Mouse (Mus musculus) embryo, embryonic 11 days (tissue): ENCODE results near the gene Cd36.
A peak's percentile ranks its signal among the peaks of the same experiment; 100 is the strongest.
"Not testable (repeated sequence)": the region's sequence is repeated elsewhere in the genome, so short reads cannot be mapped to it uniquely, and the experiment has no call there.

Experiments
- DNase-seq: peaks from one replicate; pipeline ENCODE4 v3.0.0-alpha.2; 2015

Gene Cd36

GRCm38 (mm10) chr5:17888598-17888997 lies at the start of gene Cd36:
Gene Cd36 (minus strand): TSS chr5:17888801.
- DNase-seq = peak; percentile 14

GRCm38 (mm10) chr5:17934501-17934900 lies 45.9 kb upstream of the Cd36 start:
- DNase-seq = no peak

GRCm38 (mm10) chr5:17931588-17931987 lies 43.0 kb upstream of the Cd36 start:
- DNase-seq = not testable (repeated sequence)

GRCm38 (mm10) chr5:17929006-17929567 lies 40.5 kb upstream of the Cd36 start:
- DNase-seq = peak; percentile 9

GRCm38 (mm10) chr5:17928471-17928870 lies 39.9 kb upstream of the Cd36 start:
- peak; percentile 26 for DNase-seq

GRCm38 (mm10) chr5:17924085-17924518 lies 35.5 kb upstream of the Cd36 start:
- no peak for DNase-seq

- DNase-seq = no peak
These were observed 35.0 kb upstream of the Cd36 start for GRCm38 (mm10) chr5:17923648-17924047.

GRCm38 (mm10) chr5:17918966-17919365 lies 30.4 kb upstream of the Cd36 start:
- DNase-seq = no peak

GRCm38 (mm10) chr5:17904766-17905165 lies 16.2 kb upstream of the Cd36 start:
- peak; percentile 20 for DNase-seq

GRCm38 (mm10) chr5:17898948-17899347 lies 10.3 kb upstream of the Cd36 start:
- no peak for DNase-seq

- DNase-seq = not testable (repeated sequence)
These were observed 9.0 kb upstream of the Cd36 start for GRCm38 (mm10) chr5:17897641-17898040.

- DNase-seq = no peak
These were observed 5.1 kb upstream of the Cd36 start for GRCm38 (mm10) chr5:17893577-17894172.

- DNase-seq = no peak
These were observed 690 bp upstream of the Cd36 start for GRCm38 (mm10) chr5:17889291-17889690.

- DNase-seq = no peak
These were observed 2.2 kb downstream of the Cd36 start for GRCm38 (mm10) chr5:17886377-17886776.

GRCm38 (mm10) chr5:17883357-17883875 lies 5.2 kb downstream of the Cd36 start:
- no peak for DNase-seq

GRCm38 (mm10) chr5:17881542-17881896 lies 7.1 kb downstream of the Cd36 start:
- DNase-seq = no peak

GRCm38 (mm10) chr5:17880799-17881541 lies 7.6 kb downstream of the Cd36 start:
- DNase-seq = no peak

- DNase-seq = no peak
These were observed 8.7 kb downstream of the Cd36 start for GRCm38 (mm10) chr5:17879924-17880323.

GRCm38 (mm10) chr5:17877044-17877443 lies 11.6 kb downstream of the Cd36 start:
- no peak for DNase-seq

- no peak for DNase-seq
These were observed 12.0 kb downstream of the Cd36 start for GRCm38 (mm10) chr5:17876637-17877036.

GRCm38 (mm10) chr5:17874335-17874734 lies 14.3 kb downstream of the Cd36 start:
- DNase-seq = no peak

GRCm38 (mm10) chr5:17865432-17865831 lies 23.2 kb downstream of the Cd36 start:
- no peak for DNase-seq

- no peak for DNase-seq
These were observed 25.5 kb downstream of the Cd36 start for GRCm38 (mm10) chr5:17863085-17863484.

- DNase-seq = no peak
These were observed 30.2 kb downstream of the Cd36 start for GRCm38 (mm10) chr5:17858399-17858798.
